17 mouse cellular contexts compared by ENCODE assay signal in the genomic region with DNA sequence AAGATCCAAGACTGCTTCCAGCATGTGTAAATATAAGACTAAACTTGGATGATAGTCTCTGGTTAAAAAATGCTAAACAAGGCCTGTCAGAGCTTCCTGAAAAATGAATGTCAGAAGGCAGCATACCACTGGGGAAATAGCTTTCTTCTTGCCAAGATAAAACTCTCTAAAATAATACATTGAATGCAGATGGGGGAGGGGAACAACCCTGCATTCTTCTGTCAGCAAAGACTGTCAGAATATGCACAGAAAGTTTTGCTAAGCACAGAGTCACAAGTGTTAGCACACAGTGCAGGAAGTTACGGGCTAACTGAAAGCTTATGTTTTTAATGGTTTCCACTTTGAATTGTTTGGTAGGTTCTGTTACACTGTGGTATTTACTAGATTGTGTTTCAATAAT. TPM values are rescaled to one million over a fixed set of nuclear protein-coding genes. Genes with fewer than 3 reads are reported as not detected.
A peak's percentile ranks its signal among the peaks of the same experiment; 100 is the strongest.
DNase-seq lines count a peak whose midpoint lies in the region; ATAC-seq and TF ChIP-seq lines count a peak whose summit lies in the region.
"Had no signal": no experiment of that assay in that cellular context is flagged by ENCODE, and none has a peak within 500 bp of the region (broad histone marks: within the 10 kb centered on the region; RNA-seq: fewer than 3 reads in every experiment).

No protein-coding gene starts in this region.

- no peaks in the 10 kb centered on the region for H3K27me3 ChIP-seq in forebrain, postnatal 0 days (ENCODE audit: insufficient read depth, low read length)
- H3K27me3 ChIP-seq in forebrain, embryonic 12.5 days, result no peaks in the 10 kb centered on the region
- no peaks in the 10 kb centered on the region for H3K27me3 ChIP-seq in intestine, embryonic 16.5 days (replicated peaks; ENCODE audit: control insufficient read depth, insufficient read depth, low read length)
- H3K27me3 ChIP-seq: forebrain, embryonic 13.5 days had no signal

- DNase-seq in forebrain, postnatal 0 days, result peak; percentile 3
- DNase-seq in kidney, postnatal 10 days, result peak; percentile 28
- DNase-seq in kidney, postnatal 36 days, result no peak
- peak; percentile 85 for DNase-seq in NIH3T3 (ENCODE audit: low read depth)
- no peak for DNase-seq in testis, postnatal 10 days (ENCODE audit: low spot score)
- DNase-seq in adrenal gland, adult 2 months, result no peak
- DNase-seq: cerebellum, adult 11 months; gastrocnemius, adult 2 months; liver, postnatal 0 days; midbrain, embryonic 14.5 days; thymus, adult 18-20 months had no signal

- no peaks in the 10 kb centered on the region for H3K36me3 ChIP-seq in forebrain, postnatal 0 days (ENCODE audit: insufficient read depth)
- H3K36me3 ChIP-seq in forebrain, embryonic 12.5 days (replicated peaks), result no peaks in the 10 kb centered on the region
- H3K36me3 ChIP-seq in intestine, embryonic 16.5 days (ENCODE audit: control insufficient read depth, insufficient read depth, low read length), result no peaks in the 10 kb centered on the region

- TF ChIP-seq CTCF in forebrain, postnatal 0 days (IDR thresholded peaks at IDR 0.05; ENCODE audit: low read depth), result no peak

- no peak overlapping the region for H3K27ac ChIP-seq in forebrain, postnatal 0 days (ENCODE audit: low read depth, low read length)
- H3K27ac ChIP-seq in forebrain, embryonic 12.5 days, result no peak overlapping the region
- no peak overlapping the region for H3K27ac ChIP-seq in intestine, embryonic 16.5 days (ENCODE audit: low read length)
- H3K27ac ChIP-seq: forebrain, embryonic 13.5 days; gastrocnemius, adult 2 months had no signal

- 61% methylated on average over 1 of the region's 1 CpGs for WGBS in forebrain, postnatal 0 days
- 59% methylated on average over 1 of the region's 1 CpGs for WGBS in forebrain, embryonic 12.5 days
- WGBS in intestine, embryonic 16.5 days, result 40% methylated on average over 1 of the region's 1 CpGs

- H3K9ac ChIP-seq in forebrain, postnatal 0 days, result no peak overlapping the region
- no peak overlapping the region for H3K9ac ChIP-seq in forebrain, embryonic 12.5 days
- no peak overlapping the region for H3K9ac ChIP-seq in intestine, embryonic 16.5 days (ENCODE audit: low read depth, low read length)
- H3K9ac ChIP-seq: forebrain, embryonic 13.5 days; liver, postnatal 0 days had no signal

- no peaks in the 10 kb centered on the region for H3K4me1 ChIP-seq in forebrain, postnatal 0 days (ENCODE audit: insufficient read depth)
- H3K4me1 ChIP-seq in forebrain, embryonic 12.5 days, result no peaks in the 10 kb centered on the region
- H3K4me1 ChIP-seq in intestine, embryonic 16.5 days (ENCODE audit: control insufficient read depth, insufficient read depth, low read length), result no peaks in the 10 kb centered on the region
- H3K4me1 ChIP-seq: forebrain, embryonic 13.5 days had no signal

- H3K4me3 ChIP-seq in forebrain, postnatal 0 days (ENCODE audit: low read depth, low read length), result no peak overlapping the region
- no peak overlapping the region for H3K4me3 ChIP-seq in forebrain, embryonic 12.5 days (replicated peaks)
- H3K4me3 ChIP-seq in intestine, embryonic 16.5 days (ENCODE audit: low read length), result no peak overlapping the region
- H3K4me3 ChIP-seq: forebrain, embryonic 13.5 days; gastrocnemius, adult 2 months had no signal

- no peaks in the 10 kb centered on the region for H3K9me3 ChIP-seq in forebrain, postnatal 0 days (ENCODE audit: low read length)
- H3K9me3 ChIP-seq in forebrain, embryonic 12.5 days, result no peaks in the 10 kb centered on the region
- no peaks in the 10 kb centered on the region for H3K9me3 ChIP-seq in intestine, embryonic 16.5 days (ENCODE audit: control insufficient read depth, low read length)
- H3K9me3 ChIP-seq: forebrain, embryonic 13.5 days had no signal

- no peak overlapping the region for H3K4me2 ChIP-seq in forebrain, postnatal 0 days (ENCODE audit: low read depth)
- H3K4me2 ChIP-seq in forebrain, embryonic 12.5 days, result no peak overlapping the region
- H3K4me2 ChIP-seq in intestine, embryonic 16.5 days (ENCODE audit: low read depth, low read length), result no peak overlapping the region
- H3K4me2 ChIP-seq: forebrain, embryonic 13.5 days had no signal

- no peak for ATAC-seq in forebrain, postnatal 0 days
- no peak for ATAC-seq in forebrain, embryonic 12.5 days (ENCODE audit: low FRiP score)
- ATAC-seq in intestine, embryonic 16.5 days, result peak; percentile 67
- ATAC-seq: forebrain, embryonic 13.5 days; hindbrain, embryonic 16.5 days; liver, postnatal 0 days had no signal

RNA-seq across cellular contexts. Expression of a gene that starts 6.6 kb away (rescaled TPM):
- total RNA-seq in forebrain, postnatal 0 days (2014; rRNA removed), result 42.7 and 52.0 TPM in 2 replicates
- 11.3 and 14.0 TPM in 2 replicates for polyA plus RNA-seq in forebrain, postnatal 0 days (2015; fragmentation: Nextera tagmentation; extraction: Ambion mirVana)
- polyA plus RNA-seq in forebrain, embryonic 12.5 days (2016; fragmentation: Nextera tagmentation; extraction: Ambion mirVana), result 59.2 and 60.5 TPM in 2 replicates
- 12.3 and 19.4 TPM in 2 replicates for polyA plus RNA-seq in intestine, embryonic 16.5 days (2015; fragmentation: Nextera tagmentation; extraction: Ambion mirVana)
- total RNA-seq in adrenal gland, adult 2 months (2021), result 10 to 100 TPM in 1 of 2 experiments, 1 to 10 TPM in 1; 3.6 to 11.8 TPM
- 5.8 and 8.8 TPM in 2 replicates for polyA plus RNA-seq in adrenal gland, adult 2 months (2012; rRNA removed)

RNA-seq across cellular contexts. Expression of a gene that starts 16.7 kb away (rescaled TPM):
- total RNA-seq in forebrain, postnatal 0 days (2014; rRNA removed), result 2.4 and 4.7 TPM in 2 replicates
- 4.7 TPM in 2 replicates for polyA plus RNA-seq in forebrain, postnatal 0 days (2015; fragmentation: Nextera tagmentation; extraction: Ambion mirVana)
- polyA plus RNA-seq in forebrain, embryonic 12.5 days (2016; fragmentation: Nextera tagmentation; extraction: Ambion mirVana), result 0.93 and 1.1 TPM in 2 replicates
- 0.22 and 0.48 TPM in 2 replicates for polyA plus RNA-seq in intestine, embryonic 16.5 days (2015; fragmentation: Nextera tagmentation; extraction: Ambion mirVana)
- not detected for total RNA-seq in adrenal gland, adult 2 months (2021)
- polyA plus RNA-seq in adrenal gland, adult 2 months (2012; rRNA removed), result not detected in 2 replicates
- total RNA-seq: gastrocnemius, adult 2 months had no signal
- polyA plus RNA-seq: large intestine, adult 2 months; spleen, adult 2 months had no signal

Comparison
In these comparisons a context has a peak if more than half of its experiments do, and no peak if none do; other contexts are left out.
1. DNase-seq: peak in forebrain, postnatal 0 days (single experiment), kidney, postnatal 10 days (single experiment) and NIH3T3 (single experiment); none in kidney, postnatal 36 days (0 of 2), testis, postnatal 10 days (single experiment) and adrenal gland, adult 2 months (single experiment).